Mouse (Mus musculus) ES-E14 (cell line): ENCODE results near the gene Gbf1.

ENCODE experiments used
- CHD2 ChIP-seq: IDR thresholded peaks from 2 replicates; pipeline ENCODE4 v1.6.1; 2014; ENCODE audit warnings: mild to moderate bottlenecking, low read depth, low read length, inconsistent platforms
- MAFK ChIP-seq: IDR thresholded peaks from 2 replicates; pipeline ENCODE4 v1.6.1; 2014; ENCODE audit warnings: mild to moderate bottlenecking, low read depth, low read length, inconsistent platforms; ENCODE audit not compliant: insufficient read depth
- ZC3H11A ChIP-seq: IDR thresholded peaks from 2 replicates; pipeline ENCODE4 v1.6.1; 2012; ENCODE audit warnings: low read depth, mild to moderate bottlenecking, inconsistent platforms, low read length, borderline replicate concordance
- ZNF384 ChIP-seq: IDR thresholded peaks from 2 replicates; pipeline ENCODE4 v1.6.1; 2012; ENCODE audit warnings: low read depth, low read length, inconsistent platforms

DNA sequence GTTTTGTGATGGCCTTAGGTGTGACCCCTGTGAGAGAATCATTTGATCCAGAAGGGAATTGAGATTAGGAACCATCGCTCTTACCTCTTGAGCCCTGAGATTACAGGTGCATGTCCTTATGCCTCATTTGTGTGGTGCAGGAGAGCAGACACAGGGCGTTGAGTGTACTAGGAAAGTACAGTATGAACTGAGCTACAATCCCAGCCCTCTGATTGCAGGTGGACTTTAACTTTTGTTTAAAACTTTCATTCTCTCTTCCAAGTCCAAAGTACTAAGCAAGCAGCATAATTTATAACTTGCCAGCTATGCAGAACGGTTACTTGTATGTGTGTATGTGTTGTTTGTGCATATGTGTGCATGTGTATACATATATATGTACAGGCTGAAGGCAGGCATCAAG is 46.0 kb downstream of the Gbf1 start:
- TF ChIP-seq MAFK (no peak), ZC3H11A (no peak), ZNF384 (no peak), CHD2 (no peak)
